Mouse (Mus musculus) spleen, adult 2 months (tissue): ENCODE measurements around the gene Prkca.

ENCODE experiments used
- CTCF ChIP-seq: fragments of 200-500 bp; IDR thresholded peaks from 2 replicates; pipeline ENCODE4 v1.5.1; 2011; ENCODE audit warnings: mild to moderate bottlenecking, inconsistent platforms; ENCODE audit not compliant: insufficient read depth, insufficient read length, insufficient replicate concordance; ENCODE audit errors: extremely low read depth
- POLR2A ChIP-seq: fragments of 200-500 bp; IDR thresholded peaks from 2 replicates; pipeline ENCODE4 v1.6.1; 2011; ENCODE audit warnings: low read depth, low read length, inconsistent platforms

DNA sequence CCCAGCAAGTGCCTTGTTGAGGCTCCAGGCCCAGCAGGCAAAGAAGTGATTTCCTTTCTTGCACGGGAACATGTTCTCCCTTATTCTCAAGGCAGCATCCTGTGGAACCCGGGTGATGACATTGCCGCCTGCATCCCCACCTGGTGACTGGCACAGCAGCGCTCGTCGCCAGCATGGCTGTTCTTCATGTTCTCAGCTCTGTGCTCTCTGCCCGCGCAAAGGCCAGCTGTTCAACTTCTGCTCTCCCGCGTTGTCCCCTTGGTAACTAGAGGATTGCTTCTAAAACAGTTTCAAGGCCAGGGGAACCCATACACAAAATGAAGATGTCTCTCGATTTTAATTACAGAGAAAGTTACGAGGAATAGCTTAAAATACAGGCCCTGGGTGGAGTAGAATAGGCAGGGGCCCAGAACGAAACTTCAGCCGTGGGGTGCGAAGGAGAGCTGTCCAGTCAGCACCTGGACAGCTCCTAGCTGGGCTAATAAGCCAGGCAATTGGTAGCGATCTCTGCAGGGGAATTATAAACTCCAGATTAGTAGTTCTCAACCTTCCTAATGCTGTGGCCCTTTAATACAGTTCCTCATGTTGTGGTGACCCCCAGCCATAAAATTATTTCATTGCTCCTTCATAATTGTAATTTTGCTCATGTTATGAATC lies 423.7 kb downstream of the Prkca start:
- TF ChIP-seq POLR2A: no peak
- TF ChIP-seq CTCF: no peak
